Mouse (Mus musculus) ovary, adult 10 weeks (tissue): ENCODE data around the gene Txndc8. TPM values are rescaled to one million over a fixed set of nuclear protein-coding genes. Genes with fewer than 3 reads are reported as not detected.

Experiments
- polyA plus RNA-seq: library from polyadenylated mRNA; stranded (reverse); fragments of 350-450 nt; fragmentation: Illumina TruSeq; extraction: RNeasy Lipid Tissue Mini Kit (QIAGEN cat#74804); gene quantifications from one replicate; pipeline ENCODE4 v1.2.3, GENCODE M21; 2014

Gene Txndc8
- polyA plus RNA-seq, result not detected

DNA sequence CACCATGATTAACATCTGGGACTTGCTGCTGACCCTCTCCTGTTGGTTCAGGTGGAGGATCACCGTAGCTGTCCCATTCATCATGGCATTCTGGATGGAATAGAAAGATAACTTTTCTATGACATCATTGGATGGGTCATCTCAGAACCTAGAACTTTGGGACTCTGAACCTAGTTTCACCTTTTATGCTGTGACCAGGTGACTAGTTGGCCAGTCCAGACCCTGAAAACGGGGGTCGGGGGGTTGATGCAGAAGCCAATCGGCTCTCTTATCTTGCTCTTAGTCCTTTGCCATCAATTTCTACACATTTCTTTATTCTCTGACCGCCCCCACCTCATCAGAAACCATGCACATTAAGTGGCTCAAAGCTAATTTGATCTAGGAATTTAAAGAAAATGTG is at the start of gene Txndc8:
TSS of gene Txndc8 (minus strand) at position 101 of the 400 bp plus-strand sequence.

DNA sequence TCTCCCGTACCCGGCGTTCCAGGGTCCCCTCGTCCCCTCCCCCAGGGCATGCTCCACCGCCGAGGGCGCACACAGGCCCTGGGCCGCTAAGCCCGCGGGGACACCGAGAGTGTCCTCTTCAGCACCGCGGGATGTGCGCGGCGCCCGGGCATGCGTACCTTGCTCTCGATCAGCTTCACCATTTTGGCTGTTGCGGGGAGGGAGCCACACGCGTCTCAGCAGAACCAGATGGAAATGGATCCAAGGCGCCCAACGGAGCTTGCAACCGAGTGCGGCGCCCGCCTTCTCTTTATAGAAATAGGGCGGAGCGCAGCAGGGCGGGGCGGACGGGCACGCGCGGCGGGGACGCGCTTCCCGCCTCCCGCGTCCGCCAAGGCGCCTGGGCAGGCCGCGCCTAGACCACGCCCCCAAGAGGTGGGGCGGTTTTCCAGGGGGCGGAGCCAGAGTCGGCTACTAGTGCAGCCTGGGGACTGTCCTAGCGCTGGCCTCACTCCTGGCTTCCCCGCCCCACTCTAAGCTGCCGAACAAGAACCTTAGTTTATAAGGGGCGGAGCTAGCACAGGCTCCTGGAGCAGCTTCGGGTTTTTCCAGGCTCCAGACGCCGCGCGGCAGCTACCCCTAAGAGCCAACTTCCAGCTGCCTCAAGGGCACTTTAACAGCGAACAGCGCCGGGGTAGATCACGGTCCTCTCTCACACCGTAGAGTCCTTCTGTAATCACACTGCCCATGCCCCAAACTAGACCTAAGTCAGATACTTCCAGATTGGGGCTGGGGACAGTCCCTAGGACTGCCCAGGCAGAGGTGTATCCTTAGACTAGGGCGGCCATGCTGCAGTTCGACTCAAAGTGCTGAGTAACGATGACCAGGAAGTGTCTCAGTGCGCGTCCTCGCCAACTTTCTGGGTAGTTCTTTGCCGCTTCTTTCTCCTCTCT is 52.6 kb downstream of the Txndc8 start, which contains the start of gene Txn1:
TSS of gene Txn1 (minus strand) at position 383 of the 932 bp plus-strand sequence.

Other genes starting within 250 kb of the Txndc8 start
- 6.3 TPM for gene D630039A03Rik, start 92.8 kb downstream of the Txndc8 start, polyA plus RNA-seq
- 352 TPM for gene Txn1, start 52.7 kb downstream of the Txndc8 start, polyA plus RNA-seq
- 1.5 TPM for gene Svep1, start 197.7 kb upstream of the Txndc8 start, polyA plus RNA-seq